Comparison of ENCODE assay signal across 8 mouse cellular contexts in genomic region chr4:3080385-3081125, GRCm38 (mm10).
DNase-seq lines count a peak whose midpoint lies in the region; ATAC-seq lines count a peak whose summit lies in the region.

No protein-coding gene starts in this region.

- H3K9ac ChIP-seq in forebrain, embryonic 11.5 days (ENCODE audit: low read length) = no peak overlapping the region
- H3K9ac ChIP-seq in intestine, embryonic 14.5 days (ENCODE audit: low read length) = no peak overlapping the region

- no peak overlapping the region for H3K27ac ChIP-seq in forebrain, embryonic 11.5 days (ENCODE audit: low read depth, low read length)
- H3K27ac ChIP-seq in intestine, embryonic 14.5 days (ENCODE audit: low read depth) = no peak overlapping the region

- no peaks in the 10 kb centered on the region for H3K36me3 ChIP-seq in megakaryocyte, embryonic 14.5 days (replicated peaks; ENCODE audit: low read length)
- H3K36me3 ChIP-seq in forebrain, embryonic 11.5 days (ENCODE audit: control insufficient read depth, insufficient read depth, low read length) = peaks cover 3% of the 10 kb centered on the region; the same call in 1 of the 2 replicates
- no peaks in the 10 kb centered on the region for H3K36me3 ChIP-seq in intestine, embryonic 14.5 days (ENCODE audit: control insufficient read depth, insufficient read depth, low read length)

- peak; percentile 58 for DNase-seq in forebrain, embryonic 11.5 days (ENCODE audit: low spot score)
- DNase-seq in intestine, embryonic 14.5 days (ENCODE audit: low spot score) = peak; percentile 53
- DNase-seq in naive thymus-derived CD4-positive, alpha-beta T cell, adult 2 months (ENCODE audit: low read depth) = peak; percentile 10
- no peak for DNase-seq in cerebellum, postnatal 14 days
- DNase-seq in natural killer cell, adult 2 months (ENCODE audit: low spot score in 2 of 2) = no peak

- H3K4me3 ChIP-seq in megakaryocyte, embryonic 14.5 days (replicated peaks) = peak overlapping the region; percentile 44
- H3K4me3 ChIP-seq in forebrain, embryonic 11.5 days (ENCODE audit: low read depth, low read length) = no peak overlapping the region
- no peak overlapping the region for H3K4me3 ChIP-seq in intestine, embryonic 14.5 days (ENCODE audit: low read depth, low read length)

- H3K9me3 ChIP-seq in megakaryocyte, embryonic 14.5 days = peaks cover 66% of the 10 kb centered on the region
- peaks cover 65% of the 10 kb centered on the region for H3K9me3 ChIP-seq in forebrain, embryonic 11.5 days (ENCODE audit: control insufficient read depth, low read length)
- peaks cover 56% of the 10 kb centered on the region for H3K9me3 ChIP-seq in intestine, embryonic 14.5 days (ENCODE audit: control insufficient read depth, low read length)

- no peaks in the 10 kb centered on the region; the same call in 1 of the 2 replicates for H3K4me1 ChIP-seq in megakaryocyte, embryonic 14.5 days
- H3K4me1 ChIP-seq in forebrain, embryonic 11.5 days (replicated peaks; ENCODE audit: control insufficient read depth, insufficient read depth, low read length) = no peaks in the 10 kb centered on the region
- no peaks in the 10 kb centered on the region for H3K4me1 ChIP-seq in intestine, embryonic 14.5 days (replicated peaks; ENCODE audit: control insufficient read depth, insufficient read depth, low read length)

- 58% methylated on average over 7 of the region's 7 CpGs for WGBS in forebrain, embryonic 11.5 days
- 61% methylated on average over 7 of the region's 7 CpGs for WGBS in intestine, embryonic 14.5 days

- H3K27me3 ChIP-seq in megakaryocyte, embryonic 14.5 days (replicated peaks) = no peaks in the 10 kb centered on the region
- H3K27me3 ChIP-seq in forebrain, embryonic 11.5 days (ENCODE audit: control insufficient read depth, insufficient read depth, low read length) = no peaks in the 10 kb centered on the region
- H3K27me3 ChIP-seq in intestine, embryonic 14.5 days (replicated peaks; ENCODE audit: control insufficient read depth, insufficient read depth, low read length) = no peaks in the 10 kb centered on the region

- H3K4me2 ChIP-seq in forebrain, embryonic 11.5 days (ENCODE audit: low read depth, low read length, severe bottlenecking) = no peak overlapping the region
- no peak overlapping the region for H3K4me2 ChIP-seq in intestine, embryonic 14.5 days (ENCODE audit: low read length)

- ATAC-seq in megakaryocyte, adult 5-6 weeks (ENCODE audit: poor library complexity, severe bottlenecking) = no peak
- peak; percentile 23 for ATAC-seq in forebrain, embryonic 11.5 days (replicated peaks; ENCODE audit: low FRiP score)
- peak; percentile 41 for ATAC-seq in intestine, embryonic 14.5 days (replicated peaks; ENCODE audit: low FRiP score, low TSS enrichment, low read depth)
- ATAC-seq in monocyte, adult 5-6 weeks (replicated peaks; ENCODE audit: insufficient number of reproducible peaks, low FRiP score, low TSS enrichment, poor library complexity, severe bottlenecking) = no peak

Comparison
In these comparisons a context has a peak if more than half of its experiments do, and no peak if none do; other contexts are left out.
1. ATAC-seq: peak in forebrain, embryonic 11.5 days (single experiment) and intestine, embryonic 14.5 days (single experiment); none in megakaryocyte, adult 5-6 weeks (single experiment) and monocyte, adult 5-6 weeks (single experiment).
2. DNase-seq: peak in forebrain, embryonic 11.5 days (single experiment), intestine, embryonic 14.5 days (single experiment) and naive thymus-derived CD4-positive, alpha-beta T cell, adult 2 months (single experiment); none in cerebellum, postnatal 14 days (0 of 2) and natural killer cell, adult 2 months (0 of 2).